Mouse (Mus musculus) heart, embryonic 10.5 days (tissue): Measurements from ENCODE around the gene Fam217a. TPM values are rescaled to one million over a fixed set of nuclear protein-coding genes. Genes with fewer than 3 reads are reported as not detected.
"Not testable (repeated sequence)": the region's sequence is repeated elsewhere in the genome, so short reads cannot be mapped to it uniquely, and the experiment has no call there.

Experiments
- DNase-seq: peaks from one replicate; pipeline ENCODE4 v3.0.0-alpha.2; 2017; ENCODE audit warnings: low spot score
- H3K27ac ChIP-seq: fragments of 300-500 bp; sonication (generic); 2 replicates; pipeline ENCODE4 v1.5.1; 2016; ENCODE audit warnings: mild to moderate bottlenecking
- H3K27me3 ChIP-seq: fragments of 300-500 bp; sonication (generic); 2 replicates; pipeline ENCODE4 v1.6.1; 2016; ENCODE audit warnings: mild to moderate bottlenecking; ENCODE audit not compliant: poor library complexity, insufficient read depth, severe bottlenecking
- H3K36me3 ChIP-seq: fragments of 300-500 bp; sonication (generic); 2 replicates; pipeline ENCODE4 v1.6.1; 2016; ENCODE audit warnings: mild to moderate bottlenecking, moderate library complexity
- H3K4me1 ChIP-seq: fragments of 300-500 bp; sonication (generic); 2 replicates; pipeline ENCODE4 v1.6.1; 2016; ENCODE audit warnings: mild to moderate bottlenecking
- H3K4me3 ChIP-seq: fragments of 300-500 bp; sonication (generic); 2 replicates; pipeline ENCODE4 v1.5.1; 2016; ENCODE audit warnings: mild to moderate bottlenecking, moderate library complexity
- H3K9me3 ChIP-seq: fragments of 300-500 bp; sonication (generic); 2 replicates; pipeline ENCODE4 v1.6.1; 2016; ENCODE audit warnings: mild to moderate bottlenecking, moderate library complexity
- WGBS: fragments of 180-500 bp; shearing (Covaris S2); methylation state at CpG from one replicate; pipeline ENCODE4 v1.1.7; 2016; 5-methylcytosine and 5-hydroxymethylcytosine counted together
- polyA plus RNA-seq: library from polyadenylated mRNA; unstranded; fragments of >200 nt; fragmentation: Nextera tagmentation; extraction: Ambion mirVana; gene quantifications from 2 replicates; pipeline ENCODE4 v1.2.1, GENCODE M21; 2016

Gene Fam217a
- polyA plus RNA-seq, 1 experiment from 2014 or later = 2.0 TPM

DNA sequence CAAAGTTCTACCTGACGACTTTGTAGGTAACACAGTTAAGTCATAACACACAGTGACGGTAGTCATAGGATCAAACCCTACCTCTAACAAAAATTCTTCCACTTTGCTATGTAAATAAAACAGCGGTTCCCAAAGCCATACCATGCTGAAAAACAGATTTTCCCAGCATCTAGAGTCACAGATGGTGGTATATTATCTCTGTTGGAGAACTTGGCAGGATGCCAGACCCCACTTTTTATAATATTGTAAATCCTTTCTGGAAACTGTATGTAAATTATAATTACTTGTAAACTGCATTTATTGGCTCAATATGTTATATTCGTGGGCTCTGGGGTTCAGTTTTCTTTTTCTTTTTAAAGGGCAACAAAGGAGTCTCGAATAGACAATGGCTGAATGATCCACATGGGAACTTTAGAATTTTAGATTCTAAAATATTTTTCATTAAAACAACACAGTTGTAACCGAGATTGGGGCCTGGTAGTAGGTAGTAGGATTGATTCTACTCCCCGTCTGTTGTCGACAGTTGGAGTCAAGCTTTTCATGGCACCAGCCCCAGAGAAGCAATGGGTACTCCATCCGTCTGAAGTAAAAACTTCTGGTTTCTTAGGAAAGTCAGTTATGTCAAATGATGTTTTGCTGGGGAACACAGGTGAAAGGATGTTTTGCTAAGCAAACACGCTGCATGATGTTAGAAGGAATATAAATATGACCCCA lies 11.0 kb upstream of the Fam217a start:
- no peaks in the 10 kb centered on the region for H3K4me1 ChIP-seq
- 77% methylated on average over 10 of the region's 10 CpGs for WGBS
- no peaks in the 10 kb centered on the region for H3K36me3 ChIP-seq
- no peak overlapping the region for H3K4me3 ChIP-seq
- DNase-seq = no peak
- peaks cover 2% of the 10 kb centered on the region; the same call in 1 of the 2 replicates for H3K27me3 ChIP-seq
- no peaks in the 10 kb centered on the region for H3K9me3 ChIP-seq
- H3K27ac ChIP-seq = no peak overlapping the region

DNA sequence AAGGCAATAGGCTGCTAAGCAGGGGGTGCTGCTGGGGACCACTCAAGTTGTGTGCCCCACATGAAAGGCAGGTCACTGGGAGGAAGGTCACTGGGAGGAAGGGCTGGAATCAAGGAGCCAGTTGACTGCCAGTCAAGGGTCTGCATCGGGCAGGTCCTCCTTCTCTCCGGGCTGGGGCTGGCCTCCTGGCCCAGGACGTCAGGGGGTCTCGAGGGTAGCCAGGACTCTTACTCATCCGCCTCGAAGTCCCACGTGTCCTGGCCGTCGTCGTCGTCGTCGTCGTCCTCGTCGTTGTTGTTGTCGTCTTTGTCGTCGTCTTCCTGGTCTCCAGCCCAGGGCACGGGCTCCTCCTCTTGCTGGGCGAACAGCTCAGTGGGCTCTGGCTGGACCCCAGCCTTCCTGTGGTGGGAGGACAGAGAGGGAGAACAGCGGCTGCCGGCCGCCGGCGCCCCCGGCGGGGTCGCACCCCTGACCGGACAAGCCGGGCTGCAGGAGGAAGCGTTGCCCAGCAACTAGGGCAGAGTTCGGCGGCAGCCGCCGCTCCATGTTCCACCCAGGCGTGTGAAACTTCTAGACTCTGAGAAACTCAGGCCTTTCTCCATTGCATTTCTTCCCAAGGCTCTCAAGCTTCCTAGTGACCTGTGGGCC lies 7.5 kb downstream of the Fam217a start:
- peak overlapping the region; percentile 75 for H3K27ac ChIP-seq

DNA sequence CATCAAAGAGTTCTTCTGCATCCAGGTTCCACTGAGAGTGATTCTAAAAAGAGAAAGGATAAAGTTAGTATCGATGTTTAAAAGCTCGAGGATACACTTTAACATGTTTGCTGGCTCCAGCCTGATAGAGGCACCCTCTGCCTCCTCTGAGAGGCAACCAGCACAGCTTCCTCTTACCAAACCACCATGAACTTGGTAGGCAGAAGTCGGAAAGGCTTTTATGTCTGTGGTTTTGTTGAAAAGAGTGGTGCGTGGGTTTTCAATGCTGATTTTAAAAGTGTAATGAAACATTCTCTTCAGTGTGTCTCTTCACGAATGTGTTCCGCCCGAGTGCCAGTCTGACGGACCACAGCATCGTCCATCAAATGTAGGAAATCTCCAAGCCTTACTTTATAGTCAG lies 9.5 kb downstream of the Fam217a start:
- no peak overlapping the region for H3K4me3 ChIP-seq
- 83% methylated on average over 9 of the region's 9 CpGs for WGBS

More for the DNA sequence above, 7.5 kb downstream of the Fam217a start:
- Histone ChIP-seq H3K4me3 (peak overlapping the region; percentile 55), H3K27me3 (no peaks in the 10 kb centered on the region), H3K4me1 (peaks cover 8% of the 10 kb centered on the region; the same call in 1 of the 2 replicates), H3K36me3 (no peaks in the 10 kb centered on the region), H3K9me3 (no peaks in the 10 kb centered on the region)
- 29% methylated on average over 37 of the region's 37 CpGs for WGBS
- DNase-seq = peak; percentile 79

DNA sequence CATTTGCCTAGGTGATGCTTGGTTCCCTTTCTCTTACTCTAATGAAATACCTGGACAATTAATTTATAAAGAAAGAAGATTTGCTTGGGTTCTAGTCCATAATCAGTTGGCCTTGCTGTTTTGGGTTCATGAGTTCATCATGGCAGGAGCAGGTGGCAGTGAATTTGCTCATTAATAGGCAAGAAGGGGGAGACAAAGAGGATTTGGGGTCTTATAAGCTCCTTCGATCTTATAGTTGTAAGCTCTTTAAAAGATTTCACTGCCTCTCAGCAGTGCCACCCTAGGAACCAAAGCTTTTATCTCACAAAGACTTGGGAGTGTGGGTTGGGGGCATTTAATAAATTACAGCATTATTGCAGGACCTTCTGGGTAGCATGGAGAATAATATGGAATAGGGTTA lies 31.2 kb downstream of the Fam217a start:
- no peak for DNase-seq
- Histone ChIP-seq H3K27ac (no peak overlapping the region), H3K27me3 (no peaks in the 10 kb centered on the region), H3K9me3 (no peaks in the 10 kb centered on the region), H3K4me1 (no peaks in the 10 kb centered on the region), H3K36me3 (peaks cover 99% of the 10 kb centered on the region), H3K4me3 (no peak overlapping the region)
- WGBS = 91% methylated on average over 1 of the region's 1 CpGs

More for the DNA sequence above, 9.5 kb downstream of the Fam217a start:
- no peaks in the 10 kb centered on the region for H3K27me3 ChIP-seq
- H3K4me1 ChIP-seq = peaks cover 8% of the 10 kb centered on the region; the same call in 1 of the 2 replicates
- DNase-seq = no peak
- H3K9me3 ChIP-seq = no peaks in the 10 kb centered on the region
- H3K27ac ChIP-seq = no peak overlapping the region
- no peaks in the 10 kb centered on the region for H3K36me3 ChIP-seq

GRCm38 (mm10) chr13:34876481-34876880 lies 47.6 kb downstream of the Fam217a start:
- Histone ChIP-seq H3K27ac (peak overlapping the region; percentile 98; the same call in 1 of the 2 replicates), H3K36me3 (peaks cover 8% of the 10 kb centered on the region; the same call in 1 of the 2 replicates), H3K4me1 (peaks cover 19% of the 10 kb centered on the region; the same call in 1 of the 2 replicates), H3K27me3 (no peaks in the 10 kb centered on the region), H3K4me3 (peak overlapping the region; percentile 97), H3K9me3 (no peaks in the 10 kb centered on the region)
- 3% methylated on average over 3 of the region's 3 CpGs for WGBS
- no peak for DNase-seq

DNA sequence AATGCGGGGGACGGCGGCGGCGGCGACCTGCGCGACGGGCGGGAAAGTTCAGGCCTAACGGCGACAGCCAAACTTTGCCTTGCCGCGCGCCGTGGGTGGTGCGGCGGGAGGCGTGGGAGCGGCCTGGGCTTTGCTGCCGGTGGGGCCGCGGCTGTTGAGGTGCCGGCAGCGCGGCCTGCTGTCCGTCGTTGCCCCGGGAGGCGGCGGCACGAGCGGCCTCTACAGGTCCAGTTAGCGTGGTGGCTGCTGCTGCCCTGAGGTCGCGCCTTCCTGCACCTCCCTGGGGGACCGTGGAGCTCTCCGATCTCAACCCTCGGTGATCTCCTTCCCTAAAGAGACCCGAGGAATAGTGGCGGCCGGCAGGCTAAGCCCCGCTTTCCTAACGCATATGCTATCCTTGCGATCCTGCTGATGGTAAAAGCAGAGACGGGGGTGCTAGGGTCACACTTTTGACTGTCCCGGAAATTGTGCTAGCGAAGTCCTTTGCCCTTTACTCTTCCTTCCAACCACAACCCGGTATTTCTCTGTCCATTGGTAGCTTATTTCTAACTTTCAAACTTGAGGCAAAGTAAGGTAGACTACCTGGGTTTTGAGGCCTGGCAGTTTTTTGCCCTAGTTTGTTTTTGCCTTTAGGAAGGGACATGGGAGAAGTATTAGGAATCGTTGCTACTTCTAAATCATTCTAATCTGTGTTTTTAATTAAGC lies 48.2 kb downstream of the Fam217a start:
- Histone ChIP-seq H3K27me3 (no peaks in the 10 kb centered on the region), H3K27ac (peak overlapping the region; percentile 98), H3K4me3 (peak overlapping the region; percentile 97), H3K9me3 (no peaks in the 10 kb centered on the region), H3K4me1 (peaks cover 19% of the 10 kb centered on the region; the same call in 1 of the 2 replicates), H3K36me3 (0 out of 2 replicates have a peak, but pooled peaks cover 5% of the 10 kb centered on the region)
- DNase-seq = peak; percentile 86
- under 1% methylated on average over 50 of the region's 50 CpGs for WGBS

GRCm38 (mm10) chr13:34875166-34875710 lies 48.9 kb downstream of the Fam217a start, which contains the start of gene Prpf4b:
Gene Prpf4b (plus strand): TSS chr13:34875302.
- H3K36me3 ChIP-seq = 0 out of 2 replicates have a peak, but pooled peaks cover 5% of the 10 kb centered on the region
- H3K4me3 ChIP-seq = peak within 1 kb of the TSS; percentile 97
- H3K27ac ChIP-seq = peak within 1 kb of the TSS; percentile 98
- WGBS = 2% methylated on average over 40 of the region's 40 CpGs
- H3K27me3 ChIP-seq = no peaks in the 10 kb centered on the region
- peak; percentile 96 for DNase-seq
- no peaks in the 10 kb centered on the region for H3K9me3 ChIP-seq
- peaks cover 19% of the 10 kb centered on the region; the same call in 1 of the 2 replicates for H3K4me1 ChIP-seq

GRCm38 (mm10) chr13:34874736-34875135 lies 49.4 kb downstream of the Fam217a start:
- not testable (repeated sequence) for H3K36me3 ChIP-seq, H3K27me3 ChIP-seq, H3K9me3 ChIP-seq, DNase-seq
- peak overlapping the region; percentile 98 for H3K27ac ChIP-seq
- WGBS = 17% methylated on average over 13 of the region's 13 CpGs
- peaks cover 19% of the 10 kb centered on the region; the same call in 1 of the 2 replicates for H3K4me1 ChIP-seq
- H3K4me3 ChIP-seq = peak overlapping the region; percentile 97

- 4% methylated on average over 45 of the region's 45 CpGs for WGBS
- Histone ChIP-seq H3K9me3 (no peaks in the 10 kb centered on the region), H3K4me3 (peak overlapping the region; percentile 97), H3K4me1 (peaks cover 19% of the 10 kb centered on the region; the same call in 1 of the 2 replicates), H3K27ac (peak overlapping the region; percentile 98), H3K27me3 (no peaks in the 10 kb centered on the region), H3K36me3 (0 out of 2 replicates have a peak, but pooled peaks cover 2% of the 10 kb centered on the region)
- peak; percentile 99 for DNase-seq
Observed at GRCm38 (mm10) chr13:34873801-34874681, 50.1 kb downstream of the Fam217a start.

DNA sequence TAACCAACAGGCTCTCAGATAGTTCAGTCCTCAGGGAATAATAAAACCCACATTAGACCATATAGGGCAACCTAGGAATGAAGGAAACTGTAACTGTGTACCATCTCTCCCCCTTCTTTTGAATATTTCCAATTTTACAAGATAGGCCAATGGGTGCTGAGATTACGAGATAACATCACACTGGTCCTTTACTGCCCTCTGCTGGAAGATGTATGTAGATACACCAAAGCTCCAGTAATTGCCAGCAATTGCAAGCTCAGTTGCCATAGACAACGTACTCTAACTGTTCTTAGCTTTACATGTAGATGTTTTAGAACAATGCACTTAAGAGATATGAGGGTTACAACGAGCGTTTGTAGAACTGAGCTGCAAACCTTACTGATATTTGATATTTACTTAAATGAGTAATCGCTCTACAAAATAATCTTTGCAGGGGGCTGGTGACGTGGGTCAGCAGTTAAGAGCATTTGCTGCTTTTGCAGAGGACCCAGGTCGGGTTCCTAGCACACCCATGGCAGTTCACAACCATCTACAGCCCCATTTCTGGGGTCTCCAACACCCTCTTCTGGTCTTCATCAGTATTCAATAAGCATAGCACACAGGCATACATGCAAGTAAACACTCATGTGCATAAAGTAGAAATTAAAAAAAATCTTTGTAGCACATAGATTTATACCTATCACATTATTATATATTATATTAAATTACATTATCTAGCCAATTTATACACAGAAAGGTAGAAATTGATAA lies 59.5 kb downstream of the Fam217a start:
- Histone ChIP-seq H3K36me3 (no peaks in the 10 kb centered on the region), H3K4me3 (no peak overlapping the region), H3K27me3 (no peaks in the 10 kb centered on the region), H3K27ac (no peak overlapping the region), H3K4me1 (no peaks in the 10 kb centered on the region), H3K9me3 (no peaks in the 10 kb centered on the region)
- 45% methylated on average over 7 of the region's 7 CpGs for WGBS
- DNase-seq = no peak

GRCm38 (mm10) chr13:34861166-34861565 lies 62.9 kb downstream of the Fam217a start:
- H3K27ac ChIP-seq, H3K4me1 ChIP-seq, H3K4me3 ChIP-seq, H3K9me3 ChIP-seq, H3K36me3 ChIP-seq, H3K27me3 ChIP-seq, DNase-seq: not testable (repeated sequence)
- 31% methylated on average over 6 of the region's 8 CpGs for WGBS
